Comparison of ENCODE assay signal across 8 mouse cellular contexts in the genomic region with DNA sequence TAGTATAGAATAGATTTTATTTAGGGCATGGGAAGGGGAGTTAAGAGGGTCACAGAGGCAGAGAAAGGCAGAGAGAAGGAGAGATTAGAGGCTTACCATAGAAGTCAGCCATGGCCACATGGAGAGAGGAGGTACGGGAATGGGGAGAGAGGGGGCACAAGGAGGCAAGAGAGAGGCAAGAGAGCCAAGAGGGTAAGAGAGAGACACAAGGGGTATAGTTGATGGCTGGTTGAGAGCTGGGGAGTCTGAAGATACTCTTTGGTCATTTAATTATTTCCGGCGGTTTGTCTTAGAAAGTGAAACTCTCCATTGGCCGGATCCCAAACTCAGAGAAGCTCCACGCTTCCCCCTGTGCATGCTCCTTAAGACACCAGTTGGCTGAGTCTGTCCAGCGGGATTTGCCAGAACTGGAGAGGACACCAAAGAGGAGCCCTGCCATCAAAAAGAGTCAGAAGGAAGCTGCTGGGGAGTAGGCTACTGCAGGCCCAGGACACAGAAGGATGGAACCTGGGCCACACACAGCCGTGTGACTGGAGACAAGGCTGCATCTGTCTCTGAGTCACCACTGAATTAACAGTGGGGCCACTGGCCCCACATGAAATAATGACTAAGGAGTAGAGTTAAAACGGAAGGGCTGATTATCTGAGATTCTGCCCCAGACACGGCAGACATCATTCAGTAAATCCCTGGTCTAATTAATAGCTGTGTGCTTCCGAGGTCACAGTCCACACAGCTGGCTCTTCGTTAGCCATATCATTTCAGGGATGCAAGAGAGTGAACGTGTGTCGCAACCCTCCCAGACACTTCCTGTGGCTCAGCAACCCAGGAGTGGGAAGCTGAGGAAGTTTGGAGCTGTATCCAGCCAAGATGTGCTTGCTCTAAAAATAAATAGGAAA. TPM values are rescaled to one million over a fixed set of nuclear protein-coding genes. Genes with fewer than 3 reads are reported as not detected.
DNase-seq lines count a peak whose midpoint lies in the region; ATAC-seq and TF ChIP-seq lines count a peak whose summit lies in the region.

No protein-coding gene starts in this region.

- ATAC-seq in lung, postnatal 0 days: peak; percentile 89

- no peaks in the 10 kb centered on the region for H3K27me3 ChIP-seq in lung, postnatal 0 days (replicated peaks; ENCODE audit: insufficient read depth, low read length)

- peaks cover 13% of the 10 kb centered on the region; the same call in 1 of the 2 replicates for H3K4me1 ChIP-seq in lung, postnatal 0 days (ENCODE audit: insufficient read depth, low read depth, low read length)

- peak overlapping the region; percentile 14 for H3K4me2 ChIP-seq in lung, postnatal 0 days (replicated peaks; ENCODE audit: low read depth, low read length)

- TF ChIP-seq EP300 in lung, postnatal 0 days (IDR thresholded peaks at IDR 0.05): no peak

- TF ChIP-seq CTCF in lung, postnatal 0 days (IDR thresholded peaks at IDR 0.05): no peak
- no peak for TF ChIP-seq CTCF in layer of hippocampus, adult 2 months (conservative IDR thresholded peaks at IDR 0.05)

- H3K27ac ChIP-seq in lung, postnatal 0 days (ENCODE audit: low read length): no peak overlapping the region
- H3K27ac ChIP-seq in layer of hippocampus, adult 2 months: no peak overlapping the region

- H3K4me3 ChIP-seq in lung, postnatal 0 days (ENCODE audit: low read depth, low read length): no peak overlapping the region
- H3K4me3 ChIP-seq in layer of hippocampus, adult 2 months: no peak overlapping the region

- 36% methylated on average over 13 of the region's 13 CpGs for WGBS in lung, postnatal 0 days

- no peaks in the 10 kb centered on the region for H3K9me3 ChIP-seq in lung, postnatal 0 days (ENCODE audit: low read length)

- no peak overlapping the region for H3K9ac ChIP-seq in lung, postnatal 0 days (replicated peaks; ENCODE audit: low read depth)

- intact Hi-C loops in heart, postnatal 25 days (cut with DNase I): no loop called here

- peak; percentile 41 for DNase-seq in adrenal gland, adult 2 months
- DNase-seq in adrenal gland, adult 8-10 months: no peak
- DNase-seq in NIH3T3 (ENCODE audit: low read depth): peak; percentile 38
- DNase-seq in heart, postnatal 25 days (ENCODE audit: low spot score): peak; percentile 39
- peak; percentile 86 for DNase-seq in lung, postnatal 0 days (ENCODE audit: low spot score)
- DNase-seq in layer of hippocampus, postnatal 36 days: no peak
- no peak for DNase-seq in layer of hippocampus, adult 2 months (ENCODE audit: low spot score in 2 of 2)
- DNase-seq in frontal cortex, postnatal 25 days (ENCODE audit: low spot score in 2 of 2): no peak

- no peaks in the 10 kb centered on the region for H3K36me3 ChIP-seq in lung, postnatal 0 days (ENCODE audit: insufficient read depth, low read length)

RNA-seq across cellular contexts. Expression of a gene that starts 24.2 kb away (rescaled TPM):
- total RNA-seq in adrenal gland, adult 2 months (2021): under 1 TPM; 0.24 to 0.37 TPM
- polyA plus RNA-seq in adrenal gland, adult 2 months (2012; rRNA removed): 0.10 TPM in 1 of 2 replicates, not detected in the other
- total RNA-seq in adrenal gland, adult 8-10 months (2022): under 1 TPM in 3 of 4 experiments, not detected in 1; 0.10 to 0.43 (median 0.13) TPM
- total RNA-seq in heart, postnatal 25 days (2021): under 1 TPM in 1 of 2 experiments, not detected in 1; 0.25 TPM
- polyA plus RNA-seq in lung, postnatal 0 days (2015; fragmentation: Nextera tagmentation; extraction: Ambion mirVana): 0.11 and 0.21 TPM in 2 replicates
- under 1 TPM; 0.22 to 0.33 TPM for total RNA-seq in layer of hippocampus, postnatal 36 days (2021)
- total RNA-seq in layer of hippocampus, adult 2 months (2021): under 1 TPM; 0.17 to 0.54 TPM

Comparison
In these comparisons a context has a peak if more than half of its experiments do, and no peak if none do; other contexts are left out.
1. DNase-seq: peak in adrenal gland, adult 2 months (single experiment), NIH3T3 (single experiment), heart, postnatal 25 days (single experiment) and lung, postnatal 0 days (single experiment); none in adrenal gland, adult 8-10 months (single experiment), layer of hippocampus, postnatal 36 days (0 of 2), layer of hippocampus, adult 2 months (0 of 2) and frontal cortex, postnatal 25 days (0 of 2).